Mouse (Mus musculus) limb, embryonic 14.5 days (tissue): ENCODE results near the gene Nes. TPM values are rescaled to one million over a fixed set of nuclear protein-coding genes. Genes with fewer than 3 reads are reported as not detected.

Experiments
- ATAC-seq: fragments of 200-750 bp; cut with Nextera tagmentation; 2 replicates; pipeline ENCODE4 v1.8.0; 2017; ENCODE audit warnings: low read depth, moderate number of reproducible peaks, moderate TSS enrichment; ENCODE audit not compliant: low FRiP score
- DNase-seq: peaks from one replicate; pipeline ENCODE4 v3.0.0-alpha.2; 2015; ENCODE audit warnings: low spot score
- H3K27ac ChIP-seq: fragments of 300-500 bp; sonication (generic); replicated peaks from 2 replicates; pipeline ENCODE4 v1.5.1; 2014; ENCODE audit warnings: low read depth, mild to moderate bottlenecking, low read length, moderate library complexity, mixed read lengths
- H3K27me3 ChIP-seq: fragments of 300-500 bp; sonication (generic); 2 replicates; pipeline ENCODE4 v1.6.1; 2014; ENCODE audit warnings: low read length, mixed read lengths; ENCODE audit not compliant: control insufficient read depth, insufficient read depth
- H3K36me3 ChIP-seq: fragments of 300-500 bp; sonication (generic); 2 replicates; pipeline ENCODE4 v1.6.1; 2014; ENCODE audit warnings: mild to moderate bottlenecking, low read length, moderate library complexity, mixed read lengths; ENCODE audit not compliant: control insufficient read depth, insufficient read depth
- H3K4me1 ChIP-seq: fragments of 300-500 bp; sonication (generic); 2 replicates; pipeline ENCODE4 v1.6.1; 2014; ENCODE audit warnings: antibody characterized with exemption, low read length, mixed read lengths; ENCODE audit not compliant: control insufficient read depth, insufficient read depth
- H3K4me2 ChIP-seq: fragments of 300-500 bp; sonication (generic); replicated peaks from 2 replicates; pipeline ENCODE4 v1.6.1; 2014; ENCODE audit warnings: low read depth, mild to moderate bottlenecking, low read length, moderate library complexity; ENCODE audit not compliant: severe bottlenecking
- H3K4me3 ChIP-seq: fragments of 300-500 bp; sonication (generic); replicated peaks from 2 replicates; pipeline ENCODE4 v1.5.1; 2014; ENCODE audit warnings: low read length
- H3K9ac ChIP-seq: fragments of 300-500 bp; sonication (generic); 2 replicates; pipeline ENCODE4 v1.6.1; 2014; ENCODE audit warnings: mild to moderate bottlenecking, low read depth, low read length, moderate library complexity; ENCODE audit not compliant: severe bottlenecking
- H3K9me3 ChIP-seq: fragments of 300-500 bp; sonication (generic); 2 replicates; pipeline ENCODE4 v1.6.1; 2016; ENCODE audit warnings: low read length; ENCODE audit not compliant: control insufficient read depth
- POLR2A ChIP-seq: fragments of 200-500 bp; IDR thresholded peaks from 2 replicates; pipeline ENCODE4 v1.8.0; 2012; ENCODE audit warnings: inconsistent platforms, mild to moderate bottlenecking, moderate library complexity, borderline replicate concordance; ENCODE audit not compliant: insufficient read depth, insufficient read length; ENCODE audit errors: extremely low read depth
- WGBS: fragments of 180-500 bp; shearing (Covaris S2); extraction: QIAGEN DNeasy Blood & Tissue Kit; methylation state at CpG from one replicate; pipeline ENCODE4 v1.1.7; 2014; 5-methylcytosine and 5-hydroxymethylcytosine counted together
- polyA plus RNA-seq, 2 experiments: library from polyadenylated mRNA; depleted of rRNA in 1 of 2; stranded (reverse) in 1 of 2; unstranded in 1 of 2; fragments of >200 nt; fragmentation: Nextera tagmentation in 1 of 2; extraction: Ambion mirVana in 1 of 2; gene quantifications; 2 replicates each; pipeline versions ENCODE4 v1.2.1 to v1.2.3; 2012 to 2014

Nes gene
- polyA plus RNA-seq, 2 experiments, result 28.7 to 36.0 TPM

- H3K27ac ChIP-seq, result no peak overlapping the region
- TF ChIP-seq POLR2A, result no peak
- WGBS, result 1% methylated on average over 38 of the region's 38 CpGs
- DNase-seq (no peak), ATAC-seq (no peak)
- no peaks in the 10 kb centered on the region for H3K36me3 ChIP-seq
- peak overlapping the region; percentile 43 for H3K4me3 ChIP-seq
- H3K9ac ChIP-seq, result 0 out of 2 replicates have a peak overlapping the region, but pooled peaks have one; percentile 44
- peaks cover 8% of the 10 kb centered on the region; the same call in 1 of the 2 replicates for H3K4me1 ChIP-seq
- peaks cover 94% of the 10 kb centered on the region for H3K27me3 ChIP-seq
- no peaks in the 10 kb centered on the region for H3K9me3 ChIP-seq
- H3K4me2 ChIP-seq, result peak overlapping the region; percentile 70
These were observed 28.5 kb downstream of the Nes start for GRCm38 (mm10) chr3:87999243-87999895.

GRCm38 (mm10) chr3:88000181-88000580, 29.3 kb downstream of the Nes start, which contains the start of gene Bcan:
Bcan (minus strand) TSS chr3:88000230.
- peak within 1 kb of the TSS; percentile 70 for H3K4me2 ChIP-seq
- no peaks in the 10 kb centered on the region for H3K36me3 ChIP-seq
- no peak for DNase-seq
- peak within 1 kb of the TSS; percentile 44 for H3K9ac ChIP-seq
- H3K27ac ChIP-seq, result no peak within 1 kb of the TSS
- TF ChIP-seq POLR2A, result no peak
- H3K27me3 ChIP-seq, result peaks cover 86% of the 10 kb centered on the region
- peak within 1 kb of the TSS; percentile 43 for H3K4me3 ChIP-seq
- under 1% methylated on average over 28 of the region's 39 CpGs for whole genome bisulfite sequencing
- H3K4me1 ChIP-seq, result peaks cover 8% of the 10 kb centered on the region; the same call in 1 of the 2 replicates
- H3K9me3 ChIP-seq, result no peaks in the 10 kb centered on the region
- no peak for ATAC-seq

- Histone ChIP-seq H3K9ac (no peak overlapping the region), H3K27ac (no peak overlapping the region), H3K4me1 (peaks cover 8% of the 10 kb centered on the region; the same call in 1 of the 2 replicates), H3K4me3 (peak overlapping the region; percentile 43), H3K4me2 (no peak overlapping the region; the same call in 1 of the 2 replicates), H3K27me3 (peaks cover 81% of the 10 kb centered on the region), H3K9me3 (no peaks in the 10 kb centered on the region), H3K36me3 (no peaks in the 10 kb centered on the region)
- no peak for ATAC-seq
- no peak for TF ChIP-seq POLR2A
- 14% methylated on average over 11 of the region's 11 CpGs for WGBS
- DNase-seq, result no peak
These were observed 30.1 kb downstream of the Nes start for GRCm38 (mm10) chr3:88000816-88001595.

GRCm38 (mm10) chr3:88002291-88002976, 31.6 kb downstream of the Nes start:
- ATAC-seq (no peak; the same call in 1 of the 2 replicates), DNase-seq (no peak)
- Histone ChIP-seq H3K27me3 (peaks cover 67% of the 10 kb centered on the region), H3K4me2 (no peak overlapping the region; the same call in 1 of the 2 replicates), H3K9ac (no peak overlapping the region), H3K4me3 (no peak overlapping the region), H3K4me1 (peaks cover 8% of the 10 kb centered on the region; the same call in 1 of the 2 replicates), H3K27ac (no peak overlapping the region), H3K9me3 (no peaks in the 10 kb centered on the region), H3K36me3 (no peaks in the 10 kb centered on the region)
- 4% methylated on average over 17 of the region's 17 CpGs for WGBS
- no peak for TF ChIP-seq POLR2A
